Mouse (Mus musculus) thymus, postnatal 0 days (tissue): Measurements from ENCODE around the gene Pax2. TPM values are rescaled to one million over a fixed set of nuclear protein-coding genes. Genes with fewer than 3 reads are reported as not detected.

Source experiments
- DNase-seq: peaks from one replicate; pipeline ENCODE4 v3.0.0-alpha.2; 2015; ENCODE audit warnings: low spot score
- polyA plus RNA-seq: library from polyadenylated mRNA; unstranded; fragments of >200 nt; fragmentation: Nextera tagmentation; extraction: Ambion mirVana; gene quantifications from 2 replicates; pipeline ENCODE4 v1.2.1, GENCODE M21; 2015

Pax2 gene
- polyA plus RNA-seq, 1 experiment from 2014 or later, result 0.04 TPM

GRCm38 (mm10) chr19:44771499-44771898 lies 15.7 kb downstream of the Pax2 start:
- DNase-seq, result no peak

GRCm38 (mm10) chr19:44781987-44782386 lies 26.1 kb downstream of the Pax2 start:
- no peak for DNase-seq

GRCm38 (mm10) chr19:44784391-44784790 lies 28.5 kb downstream of the Pax2 start:
- DNase-seq, result no peak

GRCm38 (mm10) chr19:44788488-44788887 lies 32.6 kb downstream of the Pax2 start:
- DNase-seq, result no peak

- DNase-seq, result no peak
Observed at GRCm38 (mm10) chr19:44791981-44792380, 36.1 kb downstream of the Pax2 start.

GRCm38 (mm10) chr19:44797110-44798060 lies 41.5 kb downstream of the Pax2 start:
- peak; percentile 7 for DNase-seq

- DNase-seq, result no peak
Observed at GRCm38 (mm10) chr19:44798731-44799130, 42.9 kb downstream of the Pax2 start.

GRCm38 (mm10) chr19:44799156-44799555 lies 43.3 kb downstream of the Pax2 start:
- DNase-seq, result no peak

- DNase-seq, result no peak
Observed at GRCm38 (mm10) chr19:44800327-44800726, 44.5 kb downstream of the Pax2 start.

GRCm38 (mm10) chr19:44808734-44809133 lies 52.9 kb downstream of the Pax2 start:
- no peak for DNase-seq

GRCm38 (mm10) chr19:44812666-44813429 lies 57.0 kb downstream of the Pax2 start:
- no peak for DNase-seq

- no peak for DNase-seq
Observed at GRCm38 (mm10) chr19:44815111-44815510, 59.3 kb downstream of the Pax2 start.

GRCm38 (mm10) chr19:44817403-44818128 lies 61.7 kb downstream of the Pax2 start:
- no peak for DNase-seq

GRCm38 (mm10) chr19:44818676-44819075 lies 62.8 kb downstream of the Pax2 start:
- no peak for DNase-seq

- DNase-seq, result no peak
Observed at GRCm38 (mm10) chr19:44821581-44821980, 65.7 kb downstream of the Pax2 start.

- DNase-seq, result no peak
Observed at GRCm38 (mm10) chr19:44822295-44822694, 66.5 kb downstream of the Pax2 start.

- no peak for DNase-seq
Observed at GRCm38 (mm10) chr19:44823657-44824056, 67.8 kb downstream of the Pax2 start.

- DNase-seq, result no peak
Observed at GRCm38 (mm10) chr19:44825216-44825768, 69.4 kb downstream of the Pax2 start.

GRCm38 (mm10) chr19:44825819-44826218 lies 70.0 kb downstream of the Pax2 start:
- DNase-seq, result no peak

- DNase-seq, result no peak
Observed at GRCm38 (mm10) chr19:44833391-44833790, 77.5 kb downstream of the Pax2 start.
